Mouse (Mus musculus) liver, embryonic 11.5 days (tissue): ENCODE data around the gene Rala. TPM values are rescaled to one million over a fixed set of nuclear protein-coding genes. Genes with fewer than 3 reads are reported as not detected.

ENCODE experiments used
- ATAC-seq: fragments of 200-750 bp; cut with Nextera tagmentation; replicated peaks from 2 replicates; pipeline ENCODE4 v1.8.0; 2017; ENCODE audit warnings: moderate number of reproducible peaks, mild to moderate bottlenecking, moderate TSS enrichment, moderate library complexity; ENCODE audit not compliant: low FRiP score
- DNase-seq: peaks from one replicate; pipeline ENCODE4 v3.0.0-alpha.2; 2017; ENCODE audit warnings: low spot score
- H3K27ac ChIP-seq: fragments of 300-500 bp; sonication (generic); 2 replicates; pipeline ENCODE4 v1.5.1; 2014; ENCODE audit warnings: mild to moderate bottlenecking, low read depth, low read length, control low read depth
- H3K27me3 ChIP-seq: fragments of 300-500 bp; sonication (generic); replicated peaks from 2 replicates; pipeline ENCODE4 v1.6.1; 2014; ENCODE audit warnings: low read length, mixed read lengths; ENCODE audit not compliant: control insufficient read depth, insufficient read depth
- H3K36me3 ChIP-seq: fragments of 300-500 bp; sonication (generic); 2 replicates; pipeline ENCODE4 v1.6.1; 2014; ENCODE audit warnings: mild to moderate bottlenecking, low read length, moderate library complexity, mixed read lengths; ENCODE audit not compliant: control insufficient read depth, insufficient read depth
- H3K4me1 ChIP-seq: fragments of 300-500 bp; sonication (generic); replicated peaks from 2 replicates; pipeline ENCODE4 v1.6.1; 2014; ENCODE audit warnings: low read length, mixed read lengths; ENCODE audit not compliant: control insufficient read depth, insufficient read depth
- H3K4me2 ChIP-seq: fragments of 300-500 bp; sonication (generic); 2 replicates; pipeline ENCODE4 v1.6.1; 2014; ENCODE audit warnings: mild to moderate bottlenecking, control low read depth, moderate library complexity
- H3K4me3 ChIP-seq: fragments of 300-500 bp; sonication (generic); 2 replicates; pipeline ENCODE4 v1.5.1; 2014; ENCODE audit warnings: low read depth, low read length, control low read depth
- H3K9ac ChIP-seq: fragments of 300-500 bp; sonication (generic); 2 replicates; pipeline ENCODE4 v1.6.1; 2014; ENCODE audit warnings: low read depth, low read length, control low read depth
- H3K9me3 ChIP-seq: fragments of 300-500 bp; sonication (generic); 2 replicates; pipeline ENCODE4 v1.6.1; 2016; ENCODE audit warnings: low read length, inconsistent platforms, mixed read lengths; ENCODE audit not compliant: control insufficient read depth
- WGBS: fragments of 180-500 bp; shearing (Covaris S2); extraction: QIAGEN DNeasy Blood & Tissue Kit; methylation state at CpG from one replicate; pipeline ENCODE4 v1.1.7; 2014; 5-methylcytosine and 5-hydroxymethylcytosine counted together
- polyA plus RNA-seq: library from polyadenylated mRNA; unstranded; fragments of >200 nt; fragmentation: Nextera tagmentation; extraction: Ambion mirVana; gene quantifications from 2 replicates; pipeline ENCODE4 v1.2.1, GENCODE M21; 2014

The Rala gene
- polyA plus RNA-seq, 1 experiment from 2014 or later, result 56.1 TPM

- H3K4me3 ChIP-seq, result no peak overlapping the region
- no peaks in the 10 kb centered on the region for H3K9me3 ChIP-seq
- no peak overlapping the region for H3K27ac ChIP-seq
- DNase-seq (no peak), ATAC-seq (no peak)
- no peak overlapping the region for H3K9ac ChIP-seq
- H3K27me3 ChIP-seq, result no peaks in the 10 kb centered on the region; the same call in 1 of the 2 replicates
- no peaks in the 10 kb centered on the region for H3K36me3 ChIP-seq
- no peaks in the 10 kb centered on the region for H3K4me1 ChIP-seq
- 57% methylated on average over 7 of the region's 7 CpGs for WGBS
- H3K4me2 ChIP-seq, result no peak overlapping the region
Observed at GRCm38 (mm10) chr13:17836808-17837207, 107.2 kb downstream of the Rala start.

DNA sequence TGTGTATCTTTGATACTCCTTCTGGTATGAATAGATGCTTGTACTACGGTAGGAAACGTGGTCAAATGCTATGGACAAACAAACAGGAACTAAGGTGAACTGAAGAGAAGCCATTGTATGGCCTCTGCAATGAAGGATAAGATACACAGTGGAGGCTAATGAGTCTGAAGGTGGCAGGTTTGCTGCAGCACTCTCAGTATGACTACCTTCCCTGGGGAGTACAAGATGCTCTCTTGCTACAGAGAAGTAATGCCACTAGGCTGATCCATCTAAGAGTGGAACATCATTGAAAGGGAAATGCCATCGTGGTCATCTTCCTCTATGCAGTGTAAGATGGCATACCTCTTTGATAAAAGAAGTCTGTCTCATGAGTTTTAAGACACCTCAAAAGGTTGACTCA lies 111.1 kb downstream of the Rala start:
- ATAC-seq, result no peak
- no peaks in the 10 kb centered on the region for H3K36me3 ChIP-seq
- WGBS, result 61% methylated on average over 3 of the region's 3 CpGs

More for the DNA sequence above, 111.1 kb downstream of the Rala start:
- Histone ChIP-seq H3K4me3 (no peak overlapping the region), H3K27ac (no peak overlapping the region), H3K9ac (no peak overlapping the region), H3K9me3 (no peaks in the 10 kb centered on the region), H3K4me2 (no peak overlapping the region), H3K27me3 (no peaks in the 10 kb centered on the region), H3K4me1 (no peaks in the 10 kb centered on the region)
- no peak for DNase-seq

Other genes starting within 250 kb of the Rala start
- gene Mplkip, start 249.0 kb downstream of the Rala start, polyA plus RNA-seq, result 55.7 and 63.6 TPM in 2 replicates
- 2.6 and 2.8 TPM in 2 replicates for gene Sugct, start 248.7 kb downstream of the Rala start, polyA plus RNA-seq
- 13.2 and 15.9 TPM in 2 replicates for gene Cdk13, start 139.1 kb downstream of the Rala start, polyA plus RNA-seq
- 57.8 and 59.3 TPM in 2 replicates for gene Yae1d1, start 49.1 kb upstream of the Rala start, polyA plus RNA-seq